Mouse (Mus musculus) forebrain, embryonic 15.5 days (tissue): ENCODE measurements around the gene Lin52. TPM values are rescaled to one million over a fixed set of nuclear protein-coding genes. Genes with fewer than 3 reads are reported as not detected.
A peak's percentile ranks its signal among the peaks of the same experiment; 100 is the strongest.

Experiments
- ATAC-seq: fragments of 200-750 bp; cut with Nextera tagmentation; replicated peaks from 2 replicates; pipeline ENCODE4 v1.8.0; 2017; ENCODE audit warnings: mild to moderate bottlenecking, moderate TSS enrichment, moderate library complexity
- H3K27ac ChIP-seq: fragments of 300-500 bp; sonication (generic); replicated peaks from 2 replicates; pipeline ENCODE4 v1.5.1; 2015; ENCODE audit warnings: mild to moderate bottlenecking, inconsistent platforms
- H3K27me3 ChIP-seq: fragments of 300-500 bp; sonication (generic); 2 replicates; pipeline ENCODE4 v1.6.1; 2015; ENCODE audit warnings: inconsistent platforms
- H3K36me3 ChIP-seq: fragments of 300-500 bp; sonication (generic); 2 replicates; pipeline ENCODE4 v1.6.1; 2015; ENCODE audit warnings: mild to moderate bottlenecking, inconsistent platforms
- H3K4me1 ChIP-seq: fragments of 300-500 bp; sonication (generic); 2 replicates; pipeline ENCODE4 v1.6.1; 2015; ENCODE audit warnings: inconsistent platforms
- H3K4me2 ChIP-seq: fragments of 300-500 bp; sonication (generic); replicated peaks from 2 replicates; pipeline ENCODE4 v1.6.1; 2015; ENCODE audit warnings: mild to moderate bottlenecking, inconsistent platforms
- H3K4me3 ChIP-seq: fragments of 300-500 bp; sonication (generic); 2 replicates; pipeline ENCODE4 v1.5.1; 2015; ENCODE audit warnings: mild to moderate bottlenecking, inconsistent platforms
- H3K9ac ChIP-seq: fragments of 300-500 bp; sonication (generic); replicated peaks from 2 replicates; pipeline ENCODE4 v1.6.1; 2015; ENCODE audit warnings: mild to moderate bottlenecking, inconsistent platforms
- H3K9me3 ChIP-seq: fragments of 300-500 bp; sonication (generic); 2 replicates; pipeline ENCODE4 v1.6.1; 2016; ENCODE audit warnings: inconsistent platforms
- WGBS: fragments of 180-500 bp; shearing (Covaris S2); methylation state at CpG from one replicate; pipeline ENCODE4 v1.1.7; 2015; ENCODE audit warnings: mixed read lengths; 5-methylcytosine and 5-hydroxymethylcytosine counted together
- polyA plus RNA-seq: library from polyadenylated mRNA; unstranded; fragments of >200 nt; fragmentation: Nextera tagmentation; extraction: Ambion mirVana; gene quantifications from 2 replicates; pipeline ENCODE4 v1.2.1, GENCODE M21; 2015

Lin52 gene
- polyA plus RNA-seq, 1 experiment from 2014 or later = 39.3 TPM

- H3K27me3 ChIP-seq = no peaks in the 10 kb centered on the region
- H3K4me1 ChIP-seq = no peaks in the 10 kb centered on the region
- no peak overlapping the region for H3K9ac ChIP-seq
- no peaks in the 10 kb centered on the region for H3K9me3 ChIP-seq
- no peak overlapping the region for H3K4me3 ChIP-seq
- WGBS = 84% methylated on average over 2 of the region's 2 CpGs
- H3K36me3 ChIP-seq = peaks cover 15% of the 10 kb centered on the region; the same call in 1 of the 2 replicates
- no peak for ATAC-seq
- no peak overlapping the region for H3K27ac ChIP-seq
- no peak overlapping the region for H3K4me2 ChIP-seq
Observed at GRCm38 (mm10) chr12:84438697-84439096, 12.5 kb upstream of the Lin52 start.

GRCm38 (mm10) chr12:84442526-84442925 is 8.7 kb upstream of the Lin52 start:
- H3K36me3 ChIP-seq = peaks cover 9% of the 10 kb centered on the region; the same call in 1 of the 2 replicates
- H3K9ac ChIP-seq = no peak overlapping the region
- WGBS = 81% methylated on average over 4 of the region's 4 CpGs
- no peak overlapping the region for H3K4me2 ChIP-seq
- H3K9me3 ChIP-seq = no peaks in the 10 kb centered on the region
- no peaks in the 10 kb centered on the region for H3K4me1 ChIP-seq
- peaks cover 2% of the 10 kb centered on the region; the same call in 1 of the 2 replicates for H3K27me3 ChIP-seq
- H3K4me3 ChIP-seq = no peak overlapping the region
- no peak overlapping the region for H3K27ac ChIP-seq
- ATAC-seq = no peak

- Histone ChIP-seq H3K27me3 (peaks cover 7% of the 10 kb centered on the region; the same call in 1 of the 2 replicates), H3K9me3 (no peaks in the 10 kb centered on the region), H3K27ac (no peak overlapping the region), H3K4me1 (peaks cover 16% of the 10 kb centered on the region), H3K4me2 (no peak overlapping the region), H3K4me3 (no peak overlapping the region), H3K9ac (no peak overlapping the region), H3K36me3 (no peaks in the 10 kb centered on the region)
- WGBS = 65% methylated on average over 1 of the region's 1 CpGs
- no peak for ATAC-seq
Observed at GRCm38 (mm10) chr12:84447386-84447785, 3.8 kb upstream of the Lin52 start.

GRCm38 (mm10) chr12:84448181-84448580 is 3.0 kb upstream of the Lin52 start:
- Histone ChIP-seq H3K27ac (no peak overlapping the region), H3K27me3 (peaks cover 7% of the 10 kb centered on the region; the same call in 1 of the 2 replicates), H3K9me3 (no peaks in the 10 kb centered on the region), H3K36me3 (no peaks in the 10 kb centered on the region), H3K9ac (no peak overlapping the region), H3K4me2 (no peak overlapping the region), H3K4me3 (no peak overlapping the region), H3K4me1 (peaks cover 24% of the 10 kb centered on the region)
- ATAC-seq = no peak
- WGBS = 85% methylated on average over 6 of the region's 6 CpGs

GRCm38 (mm10) chr12:84449887-84450286 is 1.3 kb upstream of the Lin52 start:
- no peaks in the 10 kb centered on the region for H3K36me3 ChIP-seq
- H3K4me1 ChIP-seq = peaks cover 24% of the 10 kb centered on the region
- ATAC-seq = no peak
- no peak overlapping the region for H3K9ac ChIP-seq
- peak overlapping the region; percentile 53; the same call in 1 of the 2 replicates for H3K4me3 ChIP-seq
- peaks cover 7% of the 10 kb centered on the region; the same call in 1 of the 2 replicates for H3K27me3 ChIP-seq
- no peak overlapping the region for H3K27ac ChIP-seq
- peak overlapping the region; percentile 90 for H3K4me2 ChIP-seq
- no peaks in the 10 kb centered on the region for H3K9me3 ChIP-seq
- WGBS = 49% methylated on average over 10 of the region's 10 CpGs

- Histone ChIP-seq H3K9me3 (no peaks in the 10 kb centered on the region), H3K4me1 (peaks cover 24% of the 10 kb centered on the region), H3K27me3 (peaks cover 7% of the 10 kb centered on the region; the same call in 1 of the 2 replicates), H3K36me3 (no peaks in the 10 kb centered on the region), H3K4me2 (peak overlapping the region; percentile 90), H3K4me3 (peak overlapping the region; percentile 53), H3K27ac (peak overlapping the region; percentile 65), H3K9ac (peak overlapping the region; percentile 58)
- no peak for ATAC-seq
- under 1% methylated on average over 6 of the region's 6 CpGs for WGBS
Observed at GRCm38 (mm10) chr12:84450351-84450717, 888 bp upstream of the Lin52 start.

GRCm38 (mm10) chr12:84451801-84452200 is 579 bp downstream of the Lin52 start:
- Histone ChIP-seq H3K4me2 (peak overlapping the region; percentile 90), H3K9me3 (no peaks in the 10 kb centered on the region), H3K27me3 (0 out of 2 replicates have a peak, but pooled peaks cover 5% of the 10 kb centered on the region), H3K9ac (peak overlapping the region; percentile 52), H3K4me3 (peak overlapping the region; percentile 53), H3K4me1 (peaks cover 24% of the 10 kb centered on the region), H3K36me3 (0 out of 2 replicates have a peak, but pooled peaks cover 1% of the 10 kb centered on the region), H3K27ac (peak overlapping the region; percentile 67)
- ATAC-seq = no peak
- WGBS = 2% methylated on average over 11 of the region's 11 CpGs

GRCm38 (mm10) chr12:84456911-84457310 is 5.7 kb downstream of the Lin52 start:
- Histone ChIP-seq H3K9ac (no peak overlapping the region), H3K36me3 (peaks cover 29% of the 10 kb centered on the region), H3K4me1 (peaks cover 13% of the 10 kb centered on the region), H3K4me2 (no peak overlapping the region), H3K27ac (no peak overlapping the region), H3K4me3 (no peak overlapping the region), H3K27me3 (no peaks in the 10 kb centered on the region), H3K9me3 (no peaks in the 10 kb centered on the region)
- ATAC-seq = no peak
- WGBS = 92% methylated on average over 3 of the region's 3 CpGs

- WGBS = 50% methylated on average over 1 of the region's 1 CpGs
- Histone ChIP-seq H3K4me2 (no peak overlapping the region), H3K4me3 (no peak overlapping the region), H3K36me3 (peaks cover 51% of the 10 kb centered on the region), H3K4me1 (no peaks in the 10 kb centered on the region), H3K9ac (no peak overlapping the region), H3K27ac (no peak overlapping the region), H3K27me3 (no peaks in the 10 kb centered on the region), H3K9me3 (no peaks in the 10 kb centered on the region)
- ATAC-seq = no peak
Observed at GRCm38 (mm10) chr12:84459845-84460244, 8.6 kb downstream of the Lin52 start.

GRCm38 (mm10) chr12:84461416-84461815 is 10.2 kb downstream of the Lin52 start:
- H3K9ac ChIP-seq = no peak overlapping the region
- no peak overlapping the region for H3K27ac ChIP-seq
- H3K4me2 ChIP-seq = no peak overlapping the region
- H3K36me3 ChIP-seq = peaks cover 53% of the 10 kb centered on the region
- WGBS = 95% methylated on average over 5 of the region's 5 CpGs
- ATAC-seq = no peak
- H3K4me1 ChIP-seq = no peaks in the 10 kb centered on the region
- H3K27me3 ChIP-seq = no peaks in the 10 kb centered on the region
- no peak overlapping the region for H3K4me3 ChIP-seq
- no peaks in the 10 kb centered on the region for H3K9me3 ChIP-seq

- Histone ChIP-seq H3K4me3 (no peak overlapping the region), H3K4me1 (no peaks in the 10 kb centered on the region), H3K27ac (no peak overlapping the region), H3K27me3 (no peaks in the 10 kb centered on the region), H3K9me3 (no peaks in the 10 kb centered on the region), H3K4me2 (no peak overlapping the region), H3K36me3 (peaks cover 46% of the 10 kb centered on the region), H3K9ac (no peak overlapping the region)
- no peak for ATAC-seq
- 76% methylated on average over 3 of the region's 3 CpGs for WGBS
Observed at GRCm38 (mm10) chr12:84462856-84463255, 11.6 kb downstream of the Lin52 start.

- Histone ChIP-seq H3K27me3 (no peaks in the 10 kb centered on the region), H3K4me2 (no peak overlapping the region), H3K4me3 (no peak overlapping the region), H3K9me3 (no peaks in the 10 kb centered on the region), H3K27ac (no peak overlapping the region), H3K9ac (no peak overlapping the region), H3K4me1 (no peaks in the 10 kb centered on the region), H3K36me3 (peaks cover 11% of the 10 kb centered on the region)
- ATAC-seq = no peak
- WGBS = 0% methylated on average over 1 of the region's 1 CpGs
Observed at GRCm38 (mm10) chr12:84468701-84469100, 17.5 kb downstream of the Lin52 start.

GRCm38 (mm10) chr12:84478937-84479336 is 27.7 kb downstream of the Lin52 start:
- Histone ChIP-seq H3K4me3 (no peak overlapping the region), H3K27me3 (no peaks in the 10 kb centered on the region), H3K27ac (no peak overlapping the region), H3K9me3 (no peaks in the 10 kb centered on the region), H3K9ac (no peak overlapping the region), H3K36me3 (peaks cover 3% of the 10 kb centered on the region; the same call in 1 of the 2 replicates), H3K4me2 (no peak overlapping the region), H3K4me1 (no peaks in the 10 kb centered on the region)
- ATAC-seq = no peak
- WGBS = 94% methylated on average over 7 of the region's 7 CpGs
